Mouse (Mus musculus) midbrain, embryonic 12.5 days (tissue): Measurements from ENCODE around the gene Smc2. TPM values are rescaled to one million over a fixed set of nuclear protein-coding genes. Genes with fewer than 3 reads are reported as not detected.
"Not testable (repeated sequence)": the region's sequence is repeated elsewhere in the genome, so short reads cannot be mapped to it uniquely, and the experiment has no call there.

Experiments
- ATAC-seq: fragments of 200-750 bp; cut with Nextera tagmentation; 2 replicates; pipeline ENCODE4 v1.8.0; 2017; ENCODE audit warnings: low read depth, moderate TSS enrichment, moderate library complexity; ENCODE audit not compliant: low FRiP score
- H3K27ac ChIP-seq: fragments of 300-500 bp; sonication (generic); replicated peaks from 2 replicates; pipeline ENCODE4 v1.5.1; 2016; ENCODE audit warnings: mild to moderate bottlenecking
- H3K27me3 ChIP-seq: fragments of 300-500 bp; sonication (generic); 2 replicates; pipeline ENCODE4 v1.6.1; 2016; ENCODE audit warnings: mild to moderate bottlenecking
- H3K36me3 ChIP-seq: fragments of 300-500 bp; sonication (generic); 2 replicates; pipeline ENCODE4 v1.6.1; 2016
- H3K4me1 ChIP-seq: fragments of 300-500 bp; sonication (generic); 2 replicates; pipeline ENCODE4 v1.6.1; 2016
- H3K4me2 ChIP-seq: fragments of 300-500 bp; sonication (generic); replicated peaks from 2 replicates; pipeline ENCODE4 v1.6.1; 2016; ENCODE audit warnings: mild to moderate bottlenecking, moderate library complexity
- H3K4me3 ChIP-seq: fragments of 300-500 bp; sonication (generic); 2 replicates; pipeline ENCODE4 v1.5.1; 2016; ENCODE audit warnings: mild to moderate bottlenecking
- H3K9ac ChIP-seq: fragments of 300-500 bp; sonication (generic); replicated peaks from 2 replicates; pipeline ENCODE4 v1.6.1; 2016; ENCODE audit warnings: mild to moderate bottlenecking, moderate library complexity
- H3K9me3 ChIP-seq: fragments of 300-500 bp; sonication (generic); 2 replicates; pipeline ENCODE4 v1.6.1; 2016; ENCODE audit warnings: mild to moderate bottlenecking
- WGBS: fragments of 180-500 bp; shearing (Covaris S2); methylation state at CpG from one replicate; pipeline ENCODE4 v1.1.7; 2016; 5-methylcytosine and 5-hydroxymethylcytosine counted together
- polyA plus RNA-seq: library from polyadenylated mRNA; unstranded; fragments of >200 nt; fragmentation: Nextera tagmentation; extraction: Ambion mirVana; gene quantifications from 2 replicates; pipeline ENCODE4 v1.2.1, GENCODE M21; 2016

Smc2 gene
- polyA plus RNA-seq, result 195 and 202 TPM in 2 replicates

- under 1% methylated on average over 52 of the region's 53 CpGs for WGBS
- peak; percentile 99 for ATAC-seq
- Histone ChIP-seq H3K36me3 (peaks cover 21% of the 10 kb centered on the region), H3K4me1 (peaks cover 8% of the 10 kb centered on the region), H3K4me3 (peak within 1 kb of the TSS; percentile 85), H3K4me2 (peak within 1 kb of the TSS; percentile 72), H3K27ac (peak within 1 kb of the TSS; percentile 71), H3K9me3 (no peaks in the 10 kb centered on the region), H3K9ac (peak within 1 kb of the TSS; percentile 70), H3K27me3 (no peaks in the 10 kb centered on the region)
Observed at GRCm38 (mm10) chr4:52438886-52439664, at the start of gene Smc2. TSS of gene Smc2 (plus strand) at chr4:52439243.

- no peak overlapping the region for H3K27ac ChIP-seq
- no peaks in the 10 kb centered on the region for H3K36me3 ChIP-seq
- no peak overlapping the region for H3K4me3 ChIP-seq
- 72% methylated on average over 2 of the region's 2 CpGs for WGBS
- no peak overlapping the region for H3K9ac ChIP-seq
- no peaks in the 10 kb centered on the region for H3K4me1 ChIP-seq
- H3K4me2 ChIP-seq, result no peak overlapping the region
- ATAC-seq, result no peak
- H3K27me3 ChIP-seq, result no peaks in the 10 kb centered on the region
- H3K9me3 ChIP-seq, result no peaks in the 10 kb centered on the region
Observed at GRCm38 (mm10) chr4:52411587-52411986, 27.5 kb upstream of the Smc2 start.

- no peak overlapping the region for H3K4me2 ChIP-seq
- no peaks in the 10 kb centered on the region for H3K4me1 ChIP-seq
- no peak for ATAC-seq
- H3K9me3 ChIP-seq, result no peaks in the 10 kb centered on the region
- H3K36me3 ChIP-seq, result no peaks in the 10 kb centered on the region
- H3K27ac ChIP-seq, result no peak overlapping the region
- H3K4me3 ChIP-seq, result no peak overlapping the region
- no peak overlapping the region for H3K9ac ChIP-seq
- no peaks in the 10 kb centered on the region for H3K27me3 ChIP-seq
- WGBS, result 75% methylated on average over 4 of the region's 4 CpGs
Observed at GRCm38 (mm10) chr4:52423653-52424052, 15.4 kb upstream of the Smc2 start.

- Histone ChIP-seq H3K4me1 (no peaks in the 10 kb centered on the region), H3K9me3 (no peaks in the 10 kb centered on the region), H3K4me2 (no peak overlapping the region), H3K27ac (no peak overlapping the region), H3K4me3 (no peak overlapping the region), H3K27me3 (no peaks in the 10 kb centered on the region), H3K36me3 (no peaks in the 10 kb centered on the region), H3K9ac (no peak overlapping the region)
- peak; percentile 38; the same call in 1 of the 2 replicates for ATAC-seq
- WGBS, result 45% methylated on average over 7 of the region's 7 CpGs
Observed at GRCm38 (mm10) chr4:52429310-52430198, 9.5 kb upstream of the Smc2 start.

GRCm38 (mm10) chr4:52435551-52435950, 3.5 kb upstream of the Smc2 start:
- not testable (repeated sequence) for H3K4me2 ChIP-seq, H3K9me3 ChIP-seq, H3K4me3 ChIP-seq, H3K36me3 ChIP-seq, H3K4me1 ChIP-seq, H3K27me3 ChIP-seq, H3K27ac ChIP-seq, ATAC-seq, H3K9ac ChIP-seq
- WGBS, result 97% methylated on average over 2 of the region's 2 CpGs

- H3K4me2 ChIP-seq, result peak overlapping the region; percentile 72
- H3K27me3 ChIP-seq, result no peaks in the 10 kb centered on the region
- no peaks in the 10 kb centered on the region for H3K9me3 ChIP-seq
- peak overlapping the region; percentile 70 for H3K9ac ChIP-seq
- ATAC-seq, result no peak
- peak overlapping the region; percentile 85 for H3K4me3 ChIP-seq
- H3K4me1 ChIP-seq, result peaks cover 8% of the 10 kb centered on the region
- peaks cover 15% of the 10 kb centered on the region for H3K36me3 ChIP-seq
- 1% methylated on average over 20 of the region's 20 CpGs for WGBS
- peak overlapping the region; percentile 71 for H3K27ac ChIP-seq
Observed at GRCm38 (mm10) chr4:52438371-52438885, 615 bp upstream of the Smc2 start.

- no peaks in the 10 kb centered on the region for H3K27me3 ChIP-seq
- no peaks in the 10 kb centered on the region for H3K4me1 ChIP-seq
- no peak overlapping the region for H3K27ac ChIP-seq
- no peak overlapping the region for H3K4me2 ChIP-seq
- no peak for ATAC-seq
- H3K9me3 ChIP-seq, result 0 out of 2 replicates have a peak, but pooled peaks cover 2% of the 10 kb centered on the region
- WGBS, result 90% methylated on average over 1 of the region's 1 CpGs
- no peak overlapping the region for H3K9ac ChIP-seq
- H3K4me3 ChIP-seq, result no peak overlapping the region
- H3K36me3 ChIP-seq, result peaks cover 59% of the 10 kb centered on the region
Observed at GRCm38 (mm10) chr4:52459726-52460125, 20.7 kb downstream of the Smc2 start.

- ATAC-seq, result no peak
- no peak overlapping the region for H3K4me2 ChIP-seq
- H3K4me3 ChIP-seq, result no peak overlapping the region
- no peaks in the 10 kb centered on the region for H3K27me3 ChIP-seq
- peaks cover 44% of the 10 kb centered on the region for H3K36me3 ChIP-seq
- no peak overlapping the region for H3K9ac ChIP-seq
- no peak overlapping the region for H3K27ac ChIP-seq
- H3K4me1 ChIP-seq, result no peaks in the 10 kb centered on the region
- WGBS, result 94% methylated on average over 5 of the region's 5 CpGs
- 0 out of 2 replicates have a peak, but pooled peaks cover 2% of the 10 kb centered on the region for H3K9me3 ChIP-seq
Observed at GRCm38 (mm10) chr4:52461321-52461720, 22.3 kb downstream of the Smc2 start.

- Histone ChIP-seq H3K27ac (no peak overlapping the region), H3K36me3 (peaks cover 36% of the 10 kb centered on the region), H3K4me2 (no peak overlapping the region), H3K9me3 (no peaks in the 10 kb centered on the region), H3K27me3 (no peaks in the 10 kb centered on the region), H3K9ac (no peak overlapping the region), H3K4me3 (no peak overlapping the region), H3K4me1 (no peaks in the 10 kb centered on the region)
- WGBS, result 89% methylated on average over 3 of the region's 3 CpGs
- no peak for ATAC-seq
Observed at GRCm38 (mm10) chr4:52473431-52473830, 34.4 kb downstream of the Smc2 start.

GRCm38 (mm10) chr4:52487486-52487885, 48.4 kb downstream of the Smc2 start:
- H3K9ac ChIP-seq, result no peak overlapping the region
- no peak for ATAC-seq
- H3K4me2 ChIP-seq, result no peak overlapping the region
- no peak overlapping the region for H3K27ac ChIP-seq
- 88% methylated on average over 4 of the region's 4 CpGs for WGBS
- 0 out of 2 replicates have a peak, but pooled peaks cover 5% of the 10 kb centered on the region for H3K36me3 ChIP-seq
- no peaks in the 10 kb centered on the region for H3K4me1 ChIP-seq
- H3K4me3 ChIP-seq, result no peak overlapping the region
- no peaks in the 10 kb centered on the region for H3K9me3 ChIP-seq
- no peaks in the 10 kb centered on the region for H3K27me3 ChIP-seq

- H3K9ac ChIP-seq, ATAC-seq, H3K4me3 ChIP-seq, H3K36me3 ChIP-seq, H3K4me1 ChIP-seq, H3K27me3 ChIP-seq, H3K27ac ChIP-seq, H3K4me2 ChIP-seq, H3K9me3 ChIP-seq: not testable (repeated sequence)
- 98% methylated on average over 10 of the region's 10 CpGs for WGBS
Observed at GRCm38 (mm10) chr4:52497144-52497543, 58.1 kb downstream of the Smc2 start, which contains the start of gene Vma21-ps. TSS of gene Vma21-ps (minus strand) at chr4:52497244.

GRCm38 (mm10) chr4:52517580-52517979, 78.5 kb downstream of the Smc2 start:
- no peak for ATAC-seq
- Histone ChIP-seq H3K36me3 (no peaks in the 10 kb centered on the region), H3K4me3 (no peak overlapping the region), H3K27me3 (no peaks in the 10 kb centered on the region), H3K27ac (no peak overlapping the region), H3K4me2 (no peak overlapping the region), H3K9ac (no peak overlapping the region), H3K9me3 (no peaks in the 10 kb centered on the region), H3K4me1 (peaks cover 3% of the 10 kb centered on the region; the same call in 1 of the 2 replicates)
- WGBS, result 5% methylated on average over 4 of the region's 4 CpGs
